Mouse (Mus musculus) kidney, postnatal 14 days (tissue): ENCODE measurements around the gene Grk4.

Source experiments
- DNase-seq: peaks from one replicate; pipeline ENCODE4 v3.0.0; 2022; ENCODE audit warnings: mixed read lengths

Grk4 gene

DNA sequence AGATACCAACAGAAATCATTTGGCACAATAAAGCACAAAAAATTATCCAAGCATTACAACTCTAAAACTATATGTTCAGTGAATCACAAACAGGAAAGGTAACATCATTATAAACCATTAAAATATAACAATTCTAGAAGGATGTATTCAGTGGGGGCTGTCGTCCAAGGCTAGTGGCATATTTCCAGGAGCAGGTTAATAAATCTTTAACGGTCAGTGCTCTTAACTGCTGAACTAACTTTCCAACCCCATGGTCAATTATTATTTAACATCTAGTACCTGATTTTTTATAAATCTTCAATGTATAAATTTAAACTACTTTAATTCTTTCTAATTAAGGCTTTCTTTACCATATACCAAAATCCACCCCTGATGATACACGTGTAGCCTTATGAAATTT, 54.2 kb downstream of the Grk4 start:
- DNase-seq, result peak; percentile 7

- no peak for DNase-seq
Observed at GRCm38 (mm10) chr5:34714816-34715215, 54.6 kb downstream of the Grk4 start.

DNA sequence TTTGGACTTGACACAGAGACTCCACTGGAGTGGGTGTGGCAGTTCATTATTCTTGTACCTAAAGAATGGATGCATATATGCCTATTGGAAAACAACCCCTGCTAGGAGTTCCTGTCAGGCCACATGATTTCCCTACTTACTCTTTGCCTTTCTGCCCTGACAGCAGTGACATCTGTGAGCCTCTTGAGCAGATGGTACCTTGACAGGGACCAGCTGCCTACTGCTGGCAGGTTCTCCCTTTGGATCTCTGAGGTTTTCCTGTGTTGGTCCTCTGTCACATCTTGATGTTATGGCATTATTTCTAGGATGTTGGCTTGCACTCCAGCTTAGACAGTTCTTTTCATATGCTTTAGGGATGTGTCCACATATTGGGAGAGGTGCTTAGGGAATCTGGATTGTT, 69.0 kb downstream of the Grk4 start:
- no peak for DNase-seq

GRCm38 (mm10) chr5:34730255-34730654, 70.1 kb downstream of the Grk4 start:
- no peak for DNase-seq

DNA sequence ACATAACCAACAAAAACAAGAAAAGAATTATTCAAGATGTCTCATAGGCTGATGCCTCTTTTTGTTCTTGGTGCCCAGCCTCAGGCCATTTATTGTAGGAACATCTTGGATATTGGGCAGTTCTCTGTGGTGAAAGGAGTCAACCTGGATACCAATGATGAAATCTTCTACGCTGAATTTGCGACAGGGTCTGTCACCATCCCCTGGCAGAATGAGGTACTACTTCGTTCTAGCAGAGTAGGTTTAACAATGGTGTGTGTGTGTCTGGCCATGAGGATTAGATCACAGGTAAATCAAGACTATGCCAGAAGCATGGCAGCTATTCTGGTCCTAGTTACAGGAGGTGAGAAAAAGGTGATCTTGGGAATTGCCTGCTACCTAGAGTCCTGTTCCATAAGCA, 91.3 kb downstream of the Grk4 start:
- no peak for DNase-seq

DNA sequence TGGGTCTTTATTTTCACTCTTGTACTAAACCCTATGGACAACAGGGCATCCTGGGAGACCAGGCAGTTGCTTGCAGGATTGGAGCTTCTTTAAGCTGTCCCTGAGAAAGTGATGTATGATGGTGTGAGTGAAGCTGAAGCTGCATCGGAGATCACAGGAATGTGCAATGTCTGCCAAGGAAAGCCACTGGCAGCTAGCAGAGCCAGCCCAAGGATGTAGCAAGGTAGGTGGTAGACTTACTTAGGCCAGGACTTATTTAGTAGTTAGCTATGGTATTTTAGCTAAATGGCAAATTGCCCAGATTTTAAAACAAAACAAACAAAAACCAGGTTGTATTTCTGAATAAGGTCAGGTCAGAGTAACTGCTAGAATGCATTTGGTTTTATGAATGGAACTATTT, 98.6 kb downstream of the Grk4 start:
- no peak for DNase-seq

DNA sequence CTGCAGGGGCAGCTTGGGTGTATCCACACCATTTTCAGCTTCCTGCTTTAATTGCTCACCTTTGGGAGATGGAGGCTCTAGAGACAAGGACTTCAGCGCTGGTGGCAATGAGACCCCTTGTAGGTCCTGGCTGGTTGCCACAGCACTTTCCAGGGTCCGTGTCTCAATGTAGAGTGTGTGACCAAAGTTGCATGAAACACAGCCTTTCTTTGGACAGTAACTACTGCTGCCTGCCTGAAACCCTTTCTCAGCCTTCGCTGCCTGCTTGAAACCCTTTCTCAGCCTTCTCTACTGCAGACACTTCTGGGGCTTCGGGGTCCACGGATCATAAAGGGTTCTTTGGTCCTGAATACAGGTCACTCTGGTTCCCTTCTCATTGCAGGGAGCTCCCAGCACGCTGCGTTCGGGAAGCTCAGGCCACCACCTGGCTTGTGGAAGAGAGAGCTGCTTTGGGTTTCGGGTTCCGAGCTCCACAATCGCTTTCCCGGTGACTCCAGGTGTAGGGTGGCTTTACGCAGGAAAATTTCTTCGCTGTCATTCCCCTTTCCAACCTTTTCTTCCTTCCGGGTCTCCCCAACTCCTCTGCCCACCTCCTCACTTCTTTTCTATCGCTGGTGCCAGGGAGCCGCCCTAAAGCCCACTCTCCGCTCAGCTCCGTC, 100.8 kb downstream of the Grk4 start:
- no peak for DNase-seq

DNA sequence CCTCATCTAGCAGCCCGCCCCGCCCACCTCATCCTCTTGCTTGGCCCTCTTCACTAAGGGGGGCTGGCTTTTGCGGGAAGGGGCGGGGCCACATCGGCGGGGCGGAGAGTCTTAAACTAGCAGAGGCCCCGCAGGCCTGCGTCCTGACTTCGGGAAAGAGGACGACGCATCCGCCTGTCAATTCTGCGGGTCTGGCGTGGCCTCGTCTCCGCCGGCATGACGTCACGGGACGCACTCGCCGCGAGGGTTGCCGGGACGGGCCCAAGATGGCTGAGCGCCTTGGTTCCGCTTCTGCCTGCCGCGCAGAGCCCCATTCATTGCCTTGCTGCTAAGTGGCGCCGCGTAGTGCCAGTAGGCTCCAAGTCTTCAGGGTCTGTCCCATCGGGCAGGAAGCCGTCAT, 101.3 kb downstream of the Grk4 start, which contains the start of gene Htt:
TSS of gene Htt (plus strand) at position 232 of the 400 bp plus-strand sequence.
- DNase-seq, result peak; percentile 97

GRCm38 (mm10) chr5:34761934-34762611, 101.9 kb downstream of the Grk4 start:
- DNase-seq, result no peak

GRCm38 (mm10) chr5:34771818-34772217, 111.6 kb downstream of the Grk4 start:
- no peak for DNase-seq

GRCm38 (mm10) chr5:34772696-34773245, 112.6 kb downstream of the Grk4 start:
- DNase-seq, result no peak

- no peak for DNase-seq
Observed at GRCm38 (mm10) chr5:34773392-34773791, 113.2 kb downstream of the Grk4 start.

DNA sequence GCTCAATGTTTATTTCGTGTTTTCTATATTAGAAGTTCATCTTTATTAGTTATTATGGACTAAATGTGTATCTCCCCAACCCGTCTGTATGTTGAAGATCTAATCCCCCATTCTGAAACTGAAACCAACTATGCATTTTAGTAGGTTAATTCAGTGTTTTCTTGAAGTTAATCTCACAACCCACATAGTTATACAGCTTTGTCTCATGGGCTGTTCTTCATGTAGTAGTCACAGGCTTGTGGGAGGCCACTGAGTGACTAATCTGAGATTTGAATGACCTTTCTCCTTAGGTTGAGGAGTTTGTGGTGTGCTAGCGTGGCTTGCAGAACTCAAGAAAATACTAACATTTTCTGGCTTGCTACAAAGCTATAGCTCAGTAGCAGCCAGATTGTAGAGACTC, 124.8 kb downstream of the Grk4 start:
- no peak for DNase-seq

DNA sequence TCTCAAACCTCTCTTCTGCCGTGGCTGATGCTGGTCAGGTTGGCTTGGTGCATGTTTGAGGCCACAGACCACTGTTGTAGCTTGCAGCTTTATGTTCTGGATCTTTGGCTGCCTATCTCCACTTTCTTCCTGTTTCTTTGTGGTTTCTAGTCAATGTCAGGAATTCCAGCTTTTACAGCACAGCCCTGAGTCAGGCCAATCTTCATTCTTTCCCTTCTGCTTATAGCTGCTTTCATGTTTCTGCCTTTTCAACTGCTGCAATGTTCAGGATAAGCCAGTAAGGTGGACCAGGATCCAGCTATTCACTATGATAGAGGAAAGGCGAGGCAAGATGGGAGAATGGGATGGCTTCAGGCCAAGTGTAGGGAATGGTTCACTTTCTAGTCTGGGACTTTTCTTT, 131.0 kb downstream of the Grk4 start:
- DNase-seq, result no peak

GRCm38 (mm10) chr5:34800292-34800953, 140.2 kb downstream of the Grk4 start:
- DNase-seq, result no peak
